Mouse (Mus musculus): ENCODE results near the gene Nampt.

GRCm38 (mm10) chr12:32789092-32789491 is 30.3 kb upstream of the Nampt start:
- TF ChIP-seq CTCF (IDR thresholded peaks at IDR 0.05; ENCODE audit: low read depth), result no peak
- no peak for TF ChIP-seq EP300 (IDR thresholded peaks at IDR 0.05; ENCODE audit: low read depth)

Data from liver, embryonic 14.5 days (tissue).